Mouse (Mus musculus): Measurements from ENCODE around the gene Tuba1b.

Tuba1b gene

DNA sequence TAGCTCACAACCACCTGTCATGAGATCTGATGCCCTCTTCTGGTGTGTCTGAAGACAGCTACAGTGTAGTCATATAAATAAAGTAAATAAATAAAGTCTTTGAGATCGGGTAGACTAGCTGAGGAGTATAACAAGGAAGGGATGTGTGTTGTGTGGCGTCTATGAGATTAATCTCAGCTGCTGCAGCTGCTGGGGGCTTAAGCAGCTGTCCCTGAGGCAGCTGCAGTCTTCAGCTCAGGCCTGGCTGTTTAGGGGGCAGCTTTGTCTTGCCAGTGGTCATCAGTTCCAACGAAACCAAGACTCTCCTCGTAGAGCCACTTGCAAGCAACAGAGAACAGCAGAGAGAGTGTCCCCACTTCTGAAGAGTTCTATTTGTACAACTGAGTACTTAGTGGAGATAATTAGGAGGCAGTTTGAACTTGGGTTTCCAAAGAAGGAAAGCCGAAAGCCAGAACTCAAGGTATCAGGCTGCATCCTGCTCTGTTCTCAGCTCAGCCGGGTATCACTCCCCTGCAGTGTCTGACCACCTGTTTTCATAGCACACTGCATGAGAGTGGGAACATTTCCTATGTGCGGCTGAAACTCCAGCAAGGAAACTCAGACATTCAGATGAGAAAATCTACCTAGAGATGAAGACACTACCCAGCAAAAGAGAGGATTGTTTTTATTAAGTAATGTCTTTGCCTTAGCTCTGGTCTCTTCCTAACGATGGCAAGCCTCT is 47.5 kb downstream of the Tuba1b start:
- no peak for DNase-seq

DNA sequence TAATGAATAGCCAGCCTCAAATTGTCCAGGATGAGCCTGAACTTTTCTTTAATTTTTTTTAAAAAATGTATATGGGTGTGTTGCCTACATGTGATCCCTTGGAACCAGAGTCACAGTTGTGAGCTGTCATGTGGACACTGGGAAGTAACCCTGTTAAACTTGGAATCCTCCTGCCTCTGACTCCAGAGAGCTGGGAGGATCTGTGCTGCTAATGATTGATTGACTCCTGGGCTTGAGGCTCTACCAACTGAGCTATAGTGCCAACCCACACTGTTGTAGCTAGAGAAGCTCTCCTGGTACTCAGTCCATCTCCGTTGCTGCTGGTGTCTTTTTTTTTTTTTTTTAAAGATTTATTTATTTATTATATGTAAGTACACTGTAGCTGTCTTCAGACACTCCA is 50.3 kb downstream of the Tuba1b start:
- DNase-seq, result no peak

DNA sequence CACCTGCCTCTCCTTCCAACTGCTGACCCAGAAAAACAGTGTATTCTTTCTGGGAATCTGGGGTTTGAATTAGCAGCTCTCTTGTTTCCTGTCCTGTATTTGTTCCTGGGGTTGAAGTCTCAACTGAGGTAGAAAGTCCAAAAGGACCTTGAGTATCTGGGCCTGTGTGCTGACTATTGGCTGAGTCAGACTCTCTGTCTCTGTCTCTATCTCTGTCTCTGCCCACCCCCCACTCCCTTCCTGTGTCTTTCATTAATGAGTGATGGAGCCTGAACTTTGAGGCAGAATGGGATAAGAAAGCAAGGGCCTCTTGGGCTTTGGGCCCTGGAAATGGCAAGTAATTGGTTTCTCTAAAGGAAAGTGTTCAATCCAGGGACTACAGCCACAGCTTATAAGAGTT is 50.7 kb downstream of the Tuba1b start:
- no peak for DNase-seq

DNA sequence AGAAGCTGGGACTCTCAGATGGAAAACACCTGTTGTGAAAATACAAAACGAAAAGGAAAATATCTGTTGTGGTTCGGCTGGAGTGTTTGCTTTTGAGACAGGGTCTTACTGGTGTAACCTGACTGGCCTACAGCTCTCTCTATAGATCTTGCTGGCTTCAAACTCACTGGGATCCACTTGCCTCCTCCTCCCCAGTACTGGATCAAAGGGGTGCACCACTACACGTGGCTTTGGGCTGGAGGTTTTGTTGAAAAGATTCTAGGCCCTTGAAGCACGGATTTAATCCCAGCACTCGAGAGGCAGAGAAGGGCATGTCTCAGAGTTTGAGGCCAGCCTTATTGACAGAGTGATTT is 52.7 kb downstream of the Tuba1b start:
- no peak for DNase-seq
